Mouse (Mus musculus) brain, embryonic 14.5 days (tissue): ENCODE results near the gene Med27.

Source experiments
- CTCF ChIP-seq: fragments of 200-500 bp; IDR thresholded peaks from 2 replicates; pipeline ENCODE4 v1.5.1; 2012; ENCODE audit warnings: inconsistent platforms, mild to moderate bottlenecking, moderate library complexity, borderline replicate concordance; ENCODE audit not compliant: insufficient read depth, insufficient read length; ENCODE audit errors: extremely low read depth
- POLR2A ChIP-seq: fragments of 200-500 bp; IDR thresholded peaks from 2 replicates; pipeline ENCODE4 v1.6.1; 2012; ENCODE audit warnings: mild to moderate bottlenecking, inconsistent platforms, borderline replicate concordance; ENCODE audit not compliant: poor library complexity, insufficient read depth, insufficient read length, severe bottlenecking; ENCODE audit errors: extremely low read depth

DNA sequence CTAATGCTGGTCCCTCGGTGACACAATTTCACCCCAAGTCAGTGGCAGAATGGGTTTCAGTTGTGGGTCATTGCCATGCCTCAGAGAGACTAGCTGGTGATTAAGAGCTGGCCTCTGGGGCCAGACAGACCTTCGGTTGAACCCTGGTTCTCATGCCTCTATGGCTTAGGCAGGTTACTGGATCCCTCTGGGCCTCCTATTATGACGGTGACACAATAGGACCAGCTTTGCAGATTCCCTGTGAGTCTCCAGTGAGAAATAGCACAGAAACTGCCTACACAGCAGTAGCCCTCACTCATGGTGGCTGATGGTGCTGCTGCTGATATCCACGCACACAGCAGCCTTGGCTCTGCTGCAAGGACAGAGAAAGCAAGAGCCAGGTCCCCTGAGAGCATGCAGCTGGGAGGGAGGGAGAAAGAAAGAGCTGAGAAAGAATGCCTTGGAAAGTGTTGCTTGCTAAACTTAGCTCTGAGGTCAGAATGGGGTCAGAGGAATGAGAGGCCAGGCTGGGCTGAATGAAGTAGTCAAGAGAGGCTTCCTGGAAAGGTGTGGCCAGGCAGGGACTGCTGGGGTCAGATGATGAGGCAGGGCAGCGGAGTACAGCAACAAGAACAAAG, 226.3 kb downstream of the Med27 start:
- no peak for TF ChIP-seq POLR2A
- TF ChIP-seq CTCF: no peak
